In the genomic region with DNA sequence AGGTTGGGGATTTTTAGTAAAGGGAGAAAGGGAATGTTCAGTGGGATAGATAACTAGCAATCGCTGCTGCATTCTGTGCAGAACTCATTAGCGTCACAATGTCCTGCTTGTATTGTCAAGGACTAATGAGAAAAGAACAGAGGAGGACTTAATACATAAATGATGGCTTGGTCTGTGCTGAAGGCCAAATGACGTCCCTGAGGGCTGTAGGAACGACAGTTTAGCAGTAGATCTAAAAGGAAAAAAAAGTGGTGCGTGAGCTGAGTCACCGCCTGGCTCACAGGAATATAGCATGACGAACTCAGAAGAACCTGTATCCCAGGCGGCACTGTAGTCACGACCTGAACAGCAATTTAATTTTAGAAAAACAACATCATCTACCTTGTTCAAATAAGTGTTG, we compare ENCODE assay signal across 24 mouse cellular contexts.
DNase-seq lines count a peak whose midpoint lies in the region; ATAC-seq and TF ChIP-seq lines count a peak whose summit lies in the region.
"Had no signal": no experiment of that assay in that cellular context is flagged by ENCODE, and none has a peak within 500 bp of the region (broad histone marks: within the 10 kb centered on the region; RNA-seq: fewer than 3 reads in every experiment).

No protein-coding gene starts in this region.

- no peak overlapping the region for H3K4me3 ChIP-seq in hindbrain, postnatal 0 days (ENCODE audit: low read length)
- no peak overlapping the region for H3K4me3 ChIP-seq in hindbrain, embryonic 13.5 days
- no peak overlapping the region for H3K4me3 ChIP-seq in neural tube, embryonic 11.5 days (ENCODE audit: low read depth, low read length)
- no peak overlapping the region for H3K4me3 ChIP-seq in neural tube, embryonic 15.5 days (replicated peaks)
- H3K4me3 ChIP-seq: embryonic facial prominence, embryonic 10.5 days; forebrain, embryonic 13.5 days; heart, adult 2 months; heart, embryonic 15.5 days; hindbrain, embryonic 10.5 days; hindbrain, embryonic 15.5 days had no signal

- H3K9me3 ChIP-seq in hindbrain, postnatal 0 days (ENCODE audit: low read length), result no peaks in the 10 kb centered on the region
- no peaks in the 10 kb centered on the region for H3K9me3 ChIP-seq in hindbrain, embryonic 13.5 days
- no peaks in the 10 kb centered on the region for H3K9me3 ChIP-seq in neural tube, embryonic 11.5 days (ENCODE audit: control insufficient read depth, low read length)
- no peaks in the 10 kb centered on the region for H3K9me3 ChIP-seq in neural tube, embryonic 15.5 days (replicated peaks)
- H3K9me3 ChIP-seq: embryonic facial prominence, embryonic 10.5 days; forebrain, embryonic 13.5 days; heart, embryonic 15.5 days; hindbrain, embryonic 10.5 days; hindbrain, embryonic 15.5 days had no signal

- WGBS in hindbrain, postnatal 0 days, result 64% methylated on average over 9 of the region's 9 CpGs
- 41% methylated on average over 9 of the region's 9 CpGs for WGBS in hindbrain, embryonic 13.5 days
- 60% methylated on average over 9 of the region's 9 CpGs for WGBS in neural tube, embryonic 11.5 days
- 51% methylated on average over 9 of the region's 9 CpGs for WGBS in neural tube, embryonic 15.5 days

- peak; percentile 2 for DNase-seq in hindbrain, postnatal 0 days (ENCODE audit: low spot score)
- peak; percentile 11 for DNase-seq in neural tube, embryonic 11.5 days (ENCODE audit: low spot score)
- DNase-seq in adrenal gland, postnatal 25 days, result peak; percentile 24
- peak; percentile 21 for DNase-seq in retina, postnatal 1 day
- DNase-seq in testis, postnatal 10 days (ENCODE audit: low spot score), result no peak
- no peak for DNase-seq in cerebellum, adult 9-11 months
- DNase-seq: cerebellum, adult 18-20 months; cerebellum, postnatal 10 days; forebrain, postnatal 0 days; gastrocnemius, postnatal 14 days; heart, adult 2 months; heart, postnatal 14 days; kidney, adult 11 months had no signal

- no peak overlapping the region for H3K27ac ChIP-seq in hindbrain, postnatal 0 days
- no peak overlapping the region for H3K27ac ChIP-seq in hindbrain, embryonic 13.5 days
- H3K27ac ChIP-seq in neural tube, embryonic 11.5 days (ENCODE audit: low read depth, low read length), result no peak overlapping the region
- no peak overlapping the region for H3K27ac ChIP-seq in neural tube, embryonic 15.5 days (replicated peaks)
- H3K27ac ChIP-seq: embryonic facial prominence, embryonic 10.5 days; forebrain, embryonic 13.5 days; heart, adult 2 months; heart, embryonic 15.5 days; hindbrain, embryonic 10.5 days; hindbrain, embryonic 15.5 days had no signal

- H3K27me3 ChIP-seq in hindbrain, postnatal 0 days (ENCODE audit: insufficient read depth, low read length), result no peaks in the 10 kb centered on the region
- no peaks in the 10 kb centered on the region for H3K27me3 ChIP-seq in hindbrain, embryonic 13.5 days
- no peaks in the 10 kb centered on the region for H3K27me3 ChIP-seq in neural tube, embryonic 11.5 days (ENCODE audit: control insufficient read depth, insufficient read depth, low read length)
- H3K27me3 ChIP-seq in neural tube, embryonic 15.5 days (replicated peaks), result no peaks in the 10 kb centered on the region
- H3K27me3 ChIP-seq: CH12.LX; forebrain, embryonic 13.5 days; heart, embryonic 15.5 days; hindbrain, embryonic 15.5 days had no signal

- no peaks in the 10 kb centered on the region for H3K4me1 ChIP-seq in hindbrain, postnatal 0 days (ENCODE audit: insufficient read depth, low read length)
- no peaks in the 10 kb centered on the region for H3K4me1 ChIP-seq in hindbrain, embryonic 13.5 days (replicated peaks)
- H3K4me1 ChIP-seq in neural tube, embryonic 11.5 days (ENCODE audit: control insufficient read depth, insufficient read depth, low read length), result no peaks in the 10 kb centered on the region
- H3K4me1 ChIP-seq in neural tube, embryonic 15.5 days, result no peaks in the 10 kb centered on the region
- H3K4me1 ChIP-seq: embryonic facial prominence, embryonic 10.5 days; forebrain, embryonic 13.5 days; heart, embryonic 15.5 days; hindbrain, embryonic 10.5 days; hindbrain, embryonic 15.5 days had no signal

- H3K4me2 ChIP-seq in hindbrain, postnatal 0 days (ENCODE audit: low read depth, low read length), result no peak overlapping the region
- H3K4me2 ChIP-seq in hindbrain, embryonic 13.5 days, result no peak overlapping the region
- no peak overlapping the region for H3K4me2 ChIP-seq in neural tube, embryonic 11.5 days (ENCODE audit: low read depth)
- no peak overlapping the region for H3K4me2 ChIP-seq in neural tube, embryonic 15.5 days
- H3K4me2 ChIP-seq: forebrain, embryonic 13.5 days; heart, embryonic 11.5 days; heart, embryonic 15.5 days; hindbrain, embryonic 15.5 days had no signal

- TF ChIP-seq CTCF in hindbrain, postnatal 0 days (IDR thresholded peaks at IDR 0.05; ENCODE audit: low read depth), result no peak

- H3K36me3 ChIP-seq in hindbrain, postnatal 0 days (ENCODE audit: insufficient read depth, low read length), result no peaks in the 10 kb centered on the region
- H3K36me3 ChIP-seq in hindbrain, embryonic 13.5 days, result no peaks in the 10 kb centered on the region
- H3K36me3 ChIP-seq in neural tube, embryonic 11.5 days (ENCODE audit: control insufficient read depth, insufficient read depth, low read length), result no peaks in the 10 kb centered on the region
- H3K36me3 ChIP-seq in neural tube, embryonic 15.5 days, result no peaks in the 10 kb centered on the region
- H3K36me3 ChIP-seq: embryonic facial prominence, embryonic 10.5 days; heart, embryonic 15.5 days; hindbrain, embryonic 10.5 days; hindbrain, embryonic 15.5 days had no signal

- no peak for ATAC-seq in hindbrain, postnatal 0 days
- no peak for ATAC-seq in hindbrain, embryonic 13.5 days (ENCODE audit: low FRiP score)
- no peak for ATAC-seq in neural tube, embryonic 11.5 days (ENCODE audit: insufficient read depth, low FRiP score, low TSS enrichment)
- ATAC-seq in neural tube, embryonic 15.5 days (ENCODE audit: low FRiP score), result no peak
- ATAC-seq: forebrain, embryonic 13.5 days; forebrain, postnatal 0 days; inflammation-experienced regulatory T-cells, adult 6 months; Patski had no signal

- H3K9ac ChIP-seq in hindbrain, postnatal 0 days (replicated peaks; ENCODE audit: low read length), result no peak overlapping the region
- no peak overlapping the region for H3K9ac ChIP-seq in hindbrain, embryonic 13.5 days
- H3K9ac ChIP-seq in neural tube, embryonic 11.5 days (ENCODE audit: low read length), result no peak overlapping the region
- no peak overlapping the region for H3K9ac ChIP-seq in neural tube, embryonic 15.5 days (replicated peaks)
- H3K9ac ChIP-seq: forebrain, embryonic 13.5 days; forebrain, postnatal 0 days; heart, embryonic 15.5 days; hindbrain, embryonic 15.5 days had no signal

Comparison
In these comparisons a context has a peak if more than half of its experiments do, and no peak if none do; other contexts are left out.
1. DNase-seq: peak in hindbrain, postnatal 0 days (single experiment), neural tube, embryonic 11.5 days (single experiment), adrenal gland, postnatal 25 days (single experiment) and retina, postnatal 1 day (single experiment); none in testis, postnatal 10 days (single experiment) and cerebellum, adult 9-11 months (single experiment).